Mouse (Mus musculus) ES-Bruce4 (cell line): ENCODE data around the gene Sema5b. TPM values are rescaled to one million over a fixed set of nuclear protein-coding genes. Genes with fewer than 3 reads are reported as not detected.

Source experiments
- H3K27ac ChIP-seq: 2 replicates; pipeline ENCODE4 v1.5.1; 2012; ENCODE audit warnings: low read length, inconsistent platforms; ENCODE audit not compliant: insufficient read depth
- H3K27me3 ChIP-seq: 2 replicates; pipeline ENCODE4 v1.6.1; 2012; ENCODE audit warnings: mild to moderate bottlenecking, low read length, inconsistent platforms; ENCODE audit not compliant: control insufficient read depth, poor library complexity, insufficient read depth, severe bottlenecking
- H3K36me3 ChIP-seq: 2 replicates; pipeline ENCODE4 v1.6.1; 2012; ENCODE audit warnings: inconsistent platforms, mild to moderate bottlenecking, low read length, moderate library complexity; ENCODE audit not compliant: control insufficient read depth, poor library complexity, insufficient read depth, severe bottlenecking
- H3K4me1 ChIP-seq: one replicate; pipeline ENCODE4 v1.8.1; 2011; ENCODE audit warnings: low read length; ENCODE audit not compliant: control insufficient read depth, insufficient read depth
- H3K4me3 ChIP-seq: 2 replicates; pipeline ENCODE4 v1.5.1; 2011; ENCODE audit warnings: low read depth, mild to moderate bottlenecking, low read length
- H3K9ac ChIP-seq: 2 replicates; pipeline ENCODE4 v1.6.1; 2012; ENCODE audit warnings: low read depth, mild to moderate bottlenecking, inconsistent platforms; ENCODE audit not compliant: poor library complexity, severe bottlenecking
- H3K9me3 ChIP-seq: replicated peaks from 2 replicates; pipeline ENCODE4 v1.6.1; 2012; ENCODE audit warnings: mild to moderate bottlenecking, low read length, inconsistent platforms; ENCODE audit not compliant: control insufficient read depth, poor library complexity, insufficient read depth, severe bottlenecking
- CTCF ChIP-seq: IDR thresholded peaks from one replicate; pipeline ENCODE4 v1.8.1; 2011; ENCODE audit warnings: low read depth, low read length
- EP300 ChIP-seq: IDR thresholded peaks from 2 replicates; pipeline ENCODE4 v1.6.1; 2011; ENCODE audit warnings: low read depth, low read length; ENCODE audit not compliant: insufficient read depth
- POLR2A ChIP-seq: IDR thresholded peaks from one replicate; pipeline ENCODE4 v1.8.1; 2011; ENCODE audit warnings: low read length; ENCODE audit not compliant: insufficient read depth
- polyA plus RNA-seq: library from polyadenylated mRNA; stranded (reverse); fragments of >200 nt; gene quantifications from 2 replicates; pipeline ENCODE4 v1.2.4, GENCODE M21; 2011; ENCODE audit warnings: low read depth; ENCODE audit not compliant: missing spikeins, insufficient read depth, insufficient read length

Sema5b gene
- polyA plus RNA-seq, 1 experiment, result 1.6 TPM

DNA sequence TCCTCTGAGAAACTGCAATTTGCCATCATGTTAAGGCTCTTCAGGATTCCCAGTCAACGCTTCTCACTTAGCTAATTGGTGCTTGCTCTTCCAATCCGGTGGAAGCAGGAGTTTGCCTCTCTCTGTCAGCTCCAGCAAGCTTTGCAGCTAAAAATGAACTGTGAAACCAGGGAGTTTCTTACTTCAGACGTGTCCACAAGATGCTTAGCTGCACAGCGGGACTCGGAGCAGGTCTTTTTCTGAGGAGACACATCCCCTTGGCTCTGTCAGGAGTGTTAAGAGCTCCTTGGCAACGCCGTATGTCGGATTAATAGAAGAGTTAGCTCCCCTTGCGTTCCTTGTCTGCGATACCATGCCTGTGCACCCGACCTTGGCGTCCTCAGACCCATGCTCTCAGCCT lies 29.7 kb downstream of the Sema5b start:
- TF ChIP-seq POLR2A, result no peak
- no peak for TF ChIP-seq CTCF
- TF ChIP-seq EP300, result no peak
- Histone ChIP-seq H3K9ac (no peak overlapping the region), H3K27me3 (no peaks in the 10 kb centered on the region), H3K4me1 (no peaks in the 10 kb centered on the region), H3K36me3 (no peaks in the 10 kb centered on the region), H3K9me3 (no peaks in the 10 kb centered on the region), H3K4me3 (no peak overlapping the region), H3K27ac (no peak overlapping the region)

DNA sequence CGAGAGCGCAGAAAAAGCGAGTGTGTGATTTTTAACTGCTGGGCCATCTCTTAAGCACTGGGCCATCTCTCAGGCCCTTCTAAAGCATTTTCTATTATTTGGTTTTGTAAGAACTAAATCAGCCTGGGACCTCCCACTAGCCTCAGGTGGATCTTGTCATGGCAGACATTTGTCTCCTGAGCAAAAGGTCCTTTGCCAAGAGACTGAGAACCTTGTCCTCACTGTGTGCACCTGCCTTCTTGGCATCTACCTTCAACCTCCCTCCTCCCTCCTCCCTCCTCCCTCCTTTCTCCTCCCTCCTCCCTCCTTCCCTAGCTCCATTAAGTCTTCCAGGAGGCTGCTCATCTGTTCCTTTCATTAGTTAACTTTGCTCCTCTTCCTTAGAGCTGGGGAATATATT lies 32.6 kb downstream of the Sema5b start:
- no peak overlapping the region for H3K9ac ChIP-seq
- TF ChIP-seq EP300, result no peak
- no peak for TF ChIP-seq CTCF
- no peak for TF ChIP-seq POLR2A
- H3K27ac ChIP-seq, result no peak overlapping the region
- H3K36me3 ChIP-seq, result no peaks in the 10 kb centered on the region
- no peaks in the 10 kb centered on the region for H3K27me3 ChIP-seq
- no peak overlapping the region for H3K4me3 ChIP-seq
- no peaks in the 10 kb centered on the region for H3K4me1 ChIP-seq
- no peaks in the 10 kb centered on the region for H3K9me3 ChIP-seq

DNA sequence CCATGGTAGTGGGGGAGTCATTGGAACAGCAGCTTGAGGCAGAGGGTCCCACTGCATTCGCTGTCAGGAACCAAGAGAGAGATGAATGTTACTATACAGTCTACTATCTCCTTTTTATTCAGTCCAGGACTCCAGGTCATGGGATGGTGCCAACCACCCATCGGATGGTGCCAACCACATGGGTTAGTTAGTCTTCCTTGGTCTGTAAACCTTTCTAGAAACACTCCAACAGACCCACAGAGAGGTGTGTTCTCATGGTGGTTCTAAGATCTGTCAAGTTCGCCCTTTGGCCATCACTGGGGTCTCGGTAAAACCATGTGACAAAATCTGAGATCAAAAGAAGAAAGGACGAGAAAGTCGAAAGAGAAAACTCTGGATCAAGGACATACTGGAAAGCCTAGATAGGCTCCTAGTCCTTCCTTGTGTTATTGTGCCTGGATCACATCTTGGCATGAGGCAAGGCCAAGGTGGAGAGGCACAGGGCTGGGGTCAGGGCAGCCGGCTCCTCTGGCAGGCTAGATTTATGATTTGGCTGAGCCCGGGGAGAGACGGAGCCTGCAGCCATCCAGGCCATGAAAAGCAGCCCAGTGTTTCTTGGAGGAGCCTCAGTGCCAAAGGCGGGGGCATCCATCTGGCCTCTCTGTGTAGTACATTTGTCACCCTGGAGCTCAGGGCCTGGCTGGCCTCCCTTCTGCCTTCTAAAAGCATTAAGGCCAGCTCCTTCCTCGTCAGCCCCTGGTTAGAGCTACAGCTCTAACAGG lies 36.4 kb downstream of the Sema5b start:
- Histone ChIP-seq H3K4me1 (no peaks in the 10 kb centered on the region), H3K9ac (no peak overlapping the region), H3K27ac (no peak overlapping the region), H3K36me3 (no peaks in the 10 kb centered on the region), H3K9me3 (no peaks in the 10 kb centered on the region), H3K27me3 (no peaks in the 10 kb centered on the region), H3K4me3 (no peak overlapping the region)
- no peak for TF ChIP-seq CTCF
- no peak for TF ChIP-seq POLR2A
- TF ChIP-seq EP300, result no peak

DNA sequence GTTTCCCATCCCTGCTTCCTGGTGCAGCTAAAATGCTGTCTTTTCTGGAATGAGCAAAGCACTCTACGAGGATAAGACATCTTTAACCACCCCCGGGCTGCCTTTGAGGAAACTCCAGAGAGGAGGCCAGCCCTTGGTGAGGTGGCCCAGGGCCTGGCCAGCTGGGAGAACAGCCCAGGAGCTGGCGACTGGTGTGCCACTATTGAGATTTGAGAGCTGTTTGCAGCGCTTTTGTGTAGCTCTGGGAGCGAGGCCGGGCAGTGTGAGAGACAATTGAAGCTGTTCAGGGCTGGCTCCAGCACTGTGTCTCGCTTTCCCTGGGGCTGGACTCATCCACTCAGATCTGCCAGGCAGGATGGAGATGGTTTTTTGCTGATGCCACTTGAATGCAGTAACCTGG lies 40.4 kb downstream of the Sema5b start:
- TF ChIP-seq EP300 (no peak), CTCF (no peak), POLR2A (no peak)
- no peak overlapping the region for H3K4me3 ChIP-seq
- no peaks in the 10 kb centered on the region for H3K9me3 ChIP-seq
- H3K27me3 ChIP-seq, result no peaks in the 10 kb centered on the region
- no peak overlapping the region for H3K27ac ChIP-seq
- no peaks in the 10 kb centered on the region for H3K36me3 ChIP-seq
- no peak overlapping the region for H3K9ac ChIP-seq
- H3K4me1 ChIP-seq, result peaks cover 4% of the 10 kb centered on the region

DNA sequence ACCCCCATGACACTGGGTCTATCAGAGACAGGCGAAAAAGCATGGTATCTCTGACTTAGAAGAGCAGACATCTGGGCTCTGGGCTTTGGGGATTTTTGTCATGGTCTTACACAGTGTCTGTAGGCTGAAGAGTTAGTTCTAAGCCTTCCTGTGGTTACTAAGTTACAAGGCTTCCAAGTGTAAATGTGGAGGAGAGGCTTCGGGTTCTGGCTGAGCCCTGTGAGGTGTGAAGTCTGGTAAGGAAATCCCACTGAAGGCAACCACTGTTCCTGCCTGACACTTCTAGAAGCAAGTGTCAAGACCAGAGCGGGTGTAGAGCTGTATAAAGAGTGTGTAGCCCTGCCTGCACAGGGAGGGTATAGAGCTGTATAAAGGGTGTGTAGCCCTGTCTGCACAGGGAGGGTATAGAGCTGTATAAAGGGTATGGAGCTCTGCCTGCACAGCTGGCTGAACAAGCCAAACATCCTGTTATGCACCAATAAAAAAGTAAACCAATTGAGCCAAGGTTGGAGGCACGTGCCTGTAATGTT lies 42.7 kb downstream of the Sema5b start:
- no peak overlapping the region for H3K27ac ChIP-seq
- no peak for TF ChIP-seq EP300
- TF ChIP-seq CTCF, result no peak
- no peak for TF ChIP-seq POLR2A
- no peak overlapping the region for H3K4me3 ChIP-seq
- H3K9ac ChIP-seq, result no peak overlapping the region
- H3K4me1 ChIP-seq, result peaks cover 9% of the 10 kb centered on the region
- H3K27me3 ChIP-seq, result no peaks in the 10 kb centered on the region
- no peaks in the 10 kb centered on the region for H3K9me3 ChIP-seq
- H3K36me3 ChIP-seq, result no peaks in the 10 kb centered on the region

DNA sequence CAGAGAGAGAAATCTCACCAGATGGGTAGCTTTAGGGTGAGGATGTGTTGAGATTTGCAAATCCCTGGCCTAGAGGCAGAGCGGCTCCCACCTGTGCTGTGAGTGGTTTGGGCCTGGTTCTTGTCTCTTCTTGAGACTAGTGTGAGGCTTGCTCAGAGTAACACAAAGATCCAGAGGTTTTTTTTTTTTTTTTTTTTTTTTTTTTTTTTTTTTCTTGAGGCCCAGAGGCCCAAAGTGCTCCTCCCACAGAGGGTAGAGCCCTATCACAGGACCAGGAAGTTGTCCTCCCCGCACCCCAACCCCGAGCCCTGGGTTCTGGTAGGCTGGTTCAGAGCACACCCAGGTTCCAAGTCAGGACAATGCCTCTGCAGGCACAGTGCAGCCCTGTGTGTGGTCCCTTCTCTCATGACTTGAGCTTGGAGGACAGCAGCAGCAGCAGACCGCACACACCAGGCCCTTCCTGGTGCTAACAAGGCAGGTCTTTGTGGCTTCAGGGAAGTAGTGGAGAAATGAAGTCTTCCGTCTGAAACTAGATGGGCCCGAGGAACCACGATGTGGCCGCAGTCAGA lies 44.3 kb downstream of the Sema5b start:
- H3K9me3 ChIP-seq, result no peaks in the 10 kb centered on the region
- H3K4me1 ChIP-seq, result peaks cover 9% of the 10 kb centered on the region
- peak overlapping the region; percentile 34 for H3K4me3 ChIP-seq
- H3K36me3 ChIP-seq, result no peaks in the 10 kb centered on the region
- H3K9ac ChIP-seq, result no peak overlapping the region
- H3K27me3 ChIP-seq, result no peaks in the 10 kb centered on the region
- peak overlapping the region; percentile 89 for H3K27ac ChIP-seq
- TF ChIP-seq POLR2A, result no peak
- TF ChIP-seq EP300, result peak; percentile 64; the same call in 1 of the 2 replicates
